Mouse (Mus musculus) liver, postnatal 0 days (tissue): ENCODE results near the gene Ms4a6c.
"Not testable (repeated sequence)": the region's sequence is repeated elsewhere in the genome, so short reads cannot be mapped to it uniquely, and the experiment has no call there.

Experiments
- CTCF ChIP-seq: sonication (generic); IDR thresholded peaks from 2 replicates; pipeline ENCODE4 v1.5.1; 2016; ENCODE audit warnings: antibody characterized with exemption, low read depth
- EP300 ChIP-seq: IDR thresholded peaks from 2 replicates; pipeline ENCODE4 v1.6.1; 2016; ENCODE audit warnings: antibody characterized with exemption, low read depth, mild to moderate bottlenecking

GRCm38 (mm10) chr19:11497300-11497699 lies 28.1 kb downstream of the Ms4a6c start:
- not testable (repeated sequence) for TF ChIP-seq CTCF, EP300
